Mouse (Mus musculus): ENCODE measurements at regions not wholly inside any gene's neighbourhood (a gene's known extent, or its start where the extent isn't known, plus 50 kb on each side); places are given as distances from the start of the nearest gene placed in this dataset.
A peak's percentile ranks its signal among the peaks of the same experiment; 100 is the strongest.

- DNase-seq (ENCODE audit: low spot score in 2 of 2): no peak
These were observed 165.3 kb upstream of the Sox11 start for GRCm38 (mm10) chr12:27507523-27508225.

- no peak for DNase-seq (ENCODE audit: low spot score in 2 of 2)
These were observed 160.5 kb upstream of the Sox11 start for GRCm38 (mm10) chr12:27502716-27503486.

- no peak for DNase-seq (ENCODE audit: low spot score in 2 of 2)
These were observed 158.1 kb upstream of the Sox11 start for GRCm38 (mm10) chr12:27500516-27500915.

- no peak for DNase-seq (ENCODE audit: low spot score in 2 of 2)
These were observed 156.9 kb upstream of the Sox11 start for GRCm38 (mm10) chr12:27499276-27499675.

GRCm38 (mm10) chr12:27496826-27497557 is 154.6 kb upstream of the Sox11 start:
- no peak for DNase-seq (ENCODE audit: low spot score in 2 of 2)

GRCm38 (mm10) chr12:27492270-27492669 is 149.9 kb upstream of the Sox11 start:
- DNase-seq (ENCODE audit: low spot score in 2 of 2): no peak

- no peak for DNase-seq (ENCODE audit: low spot score in 2 of 2)
These were observed 138.9 kb upstream of the Sox11 start for GRCm38 (mm10) chr12:27481230-27481629.

GRCm38 (mm10) chr12:27479601-27480001 is 137.2 kb upstream of the Sox11 start:
- DNase-seq (ENCODE audit: low spot score in 2 of 2): peak in 1 of 2 experiments; percentile 10

GRCm38 (mm10) chr12:27474631-27475030 is 132.3 kb upstream of the Sox11 start:
- no peak for DNase-seq (ENCODE audit: low spot score in 2 of 2)

GRCm38 (mm10) chr12:27471557-27471956 is 129.2 kb upstream of the Sox11 start:
- DNase-seq (ENCODE audit: low spot score in 2 of 2): no peak

- no peak for DNase-seq (ENCODE audit: low spot score in 2 of 2)
These were observed 128.0 kb upstream of the Sox11 start for GRCm38 (mm10) chr12:27470346-27470745.

- DNase-seq (ENCODE audit: low spot score in 2 of 2): no peak
These were observed 126.4 kb upstream of the Sox11 start for GRCm38 (mm10) chr12:27468782-27469181.

GRCm38 (mm10) chr12:27468141-27468540 is 125.8 kb upstream of the Sox11 start:
- DNase-seq (ENCODE audit: low spot score in 2 of 2): peak in 1 of 2 experiments; percentile 4

- no peak for DNase-seq (ENCODE audit: low spot score in 2 of 2)
These were observed 123.3 kb upstream of the Sox11 start for GRCm38 (mm10) chr12:27465499-27466150.

GRCm38 (mm10) chr12:27458674-27459073 is 116.3 kb upstream of the Sox11 start:
- no peak for DNase-seq (ENCODE audit: low spot score in 2 of 2)

GRCm38 (mm10) chr12:27437661-27438345 is 95.4 kb upstream of the Sox11 start:
- DNase-seq (ENCODE audit: low spot score in 2 of 2): no peak

GRCm38 (mm10) chr12:27431338-27431737 is 89.0 kb upstream of the Sox11 start:
- DNase-seq (ENCODE audit: low spot score in 2 of 2): no peak

- DNase-seq (ENCODE audit: low spot score in 2 of 2): peak; percentile 8 to 39
These were observed 75.1 kb upstream of the Sox11 start for GRCm38 (mm10) chr12:27417387-27418009.

GRCm38 (mm10) chr12:27410555-27410954 is 68.2 kb upstream of the Sox11 start:
- no peak for DNase-seq (ENCODE audit: low spot score in 2 of 2)

- no peak for DNase-seq (ENCODE audit: low spot score in 2 of 2)
These were observed 66.1 kb upstream of the Sox11 start for GRCm38 (mm10) chr12:27408440-27408839.

Measured in left cerebral cortex, adult 18-20 months (tissue).